Comparison of ENCODE assay signal across 10 mouse cellular contexts in genomic region chr11:3503755-3504693, GRCm38 (mm10). TPM values are rescaled to one million over a fixed set of nuclear protein-coding genes. Genes with fewer than 3 reads are reported as not detected.
DNase-seq lines count a peak whose midpoint lies in the region; ATAC-seq and TF ChIP-seq lines count a peak whose summit lies in the region.
"Had no signal": no experiment of that assay in that cellular context is flagged by ENCODE, and none has a peak within 500 bp of the region (broad histone marks: within the 10 kb centered on the region; RNA-seq: fewer than 3 reads in every experiment).

No protein-coding gene starts in this region.

- no peaks in the 10 kb centered on the region for H3K36me3 ChIP-seq in liver, embryonic 15.5 days (replicated peaks)
- H3K36me3 ChIP-seq in forebrain, embryonic 16.5 days (ENCODE audit: control insufficient read depth, insufficient read depth): no peaks in the 10 kb centered on the region
- H3K36me3 ChIP-seq in neural tube, embryonic 13.5 days: no peaks in the 10 kb centered on the region

- ATAC-seq in liver, embryonic 15.5 days (ENCODE audit: insufficient read depth): no peak
- peak; percentile 18; the same call in 1 of the 2 replicates for ATAC-seq in forebrain, embryonic 16.5 days
- ATAC-seq in neural tube, embryonic 13.5 days (ENCODE audit: low read depth): peak; percentile 37; the same call in 1 of the 2 replicates

- no peaks in the 10 kb centered on the region; the same call in 1 of the 2 replicates for H3K4me1 ChIP-seq in liver, embryonic 15.5 days (replicated peaks)
- H3K4me1 ChIP-seq in forebrain, embryonic 16.5 days (replicated peaks; ENCODE audit: control insufficient read depth, insufficient read depth, low read length): no peaks in the 10 kb centered on the region
- peaks cover 10% of the 10 kb centered on the region for H3K4me1 ChIP-seq in neural tube, embryonic 13.5 days (replicated peaks)

- no peak for TF ChIP-seq CTCF in gastrocnemius, adult 2 months (IDR thresholded peaks at IDR 0.05)

- H3K9ac ChIP-seq in liver, embryonic 15.5 days: no peak overlapping the region
- H3K9ac ChIP-seq in forebrain, embryonic 16.5 days (replicated peaks; ENCODE audit: low read depth, low read length): peak overlapping the region; percentile 54
- H3K9ac ChIP-seq in neural tube, embryonic 13.5 days: peak overlapping the region; percentile 64

- H3K9me3 ChIP-seq in liver, embryonic 15.5 days (replicated peaks): no peaks in the 10 kb centered on the region
- H3K9me3 ChIP-seq in forebrain, embryonic 16.5 days (ENCODE audit: control insufficient read depth, low read length): no peaks in the 10 kb centered on the region
- no peaks in the 10 kb centered on the region for H3K9me3 ChIP-seq in neural tube, embryonic 13.5 days

- H3K27me3 ChIP-seq in liver, embryonic 15.5 days: no peaks in the 10 kb centered on the region
- H3K27me3 ChIP-seq in forebrain, embryonic 16.5 days (replicated peaks; ENCODE audit: control insufficient read depth, insufficient read depth, low read length): no peaks in the 10 kb centered on the region
- H3K27me3 ChIP-seq in neural tube, embryonic 13.5 days: no peaks in the 10 kb centered on the region

- intact Hi-C loops in gastrocnemius, adult 2 months (cut with DNase I): no loop called here

- peak overlapping the region; percentile 44 for H3K4me3 ChIP-seq in gastrocnemius, adult 2 months
- H3K4me3 ChIP-seq in liver, embryonic 15.5 days (replicated peaks): peak overlapping the region; percentile 26
- peak overlapping the region; percentile 37 for H3K4me3 ChIP-seq in forebrain, embryonic 16.5 days (replicated peaks; ENCODE audit: low read length)
- H3K4me3 ChIP-seq in neural tube, embryonic 13.5 days: peak overlapping the region; percentile 26

- peak overlapping the region; percentile 10; the same call in 1 of the 2 replicates for H3K4me2 ChIP-seq in liver, embryonic 15.5 days
- H3K4me2 ChIP-seq in forebrain, embryonic 16.5 days (ENCODE audit: low read length): peak overlapping the region; percentile 40
- peak overlapping the region; percentile 42 for H3K4me2 ChIP-seq in neural tube, embryonic 13.5 days

- WGBS in liver, embryonic 15.5 days (ENCODE audit: insufficient replicate concordance): 39% methylated on average over 11 of the region's 11 CpGs
- WGBS in forebrain, embryonic 16.5 days: 66% methylated on average over 11 of the region's 11 CpGs
- WGBS in neural tube, embryonic 13.5 days: 68% methylated on average over 11 of the region's 11 CpGs

- peak overlapping the region; percentile 58 for H3K27ac ChIP-seq in gastrocnemius, adult 2 months
- H3K27ac ChIP-seq in liver, embryonic 15.5 days (replicated peaks): no peak overlapping the region
- H3K27ac ChIP-seq in forebrain, embryonic 16.5 days (ENCODE audit: low read length): no peak overlapping the region
- no peak overlapping the region for H3K27ac ChIP-seq in neural tube, embryonic 13.5 days (replicated peaks)

- no peak for DNase-seq in gastrocnemius, adult 2 months
- no peak for DNase-seq in gastrocnemius, postnatal 4 days (ENCODE audit: low spot score in 2 of 2)
- no peak for DNase-seq in liver
- no peak for DNase-seq in c-Kit-positive CD71-positive TER-119-positive erythroid progenitor cells, embryonic 14.5 days (ENCODE audit: low spot score)
- DNase-seq in gastrocnemius, postnatal 10 days: no peak

RNA-seq across cellular contexts. Expression of gene Inpp5j, which starts 0.6 kb away (rescaled TPM):
- total RNA-seq in gastrocnemius, adult 2 months (2021): 1 to 10 TPM; 2.3 to 5.7 TPM
- total RNA-seq in gastrocnemius, postnatal 4 days (2021): 1 to 10 TPM in 1 of 2 experiments, under 1 TPM in 1; 0.65 to 1.5 TPM
- 0.89 and 0.90 TPM in 2 replicates for polyA plus RNA-seq in liver, embryonic 15.5 days (2015; fragmentation: Nextera tagmentation; extraction: Ambion mirVana)
- polyA plus RNA-seq in forebrain, embryonic 16.5 days (2015; fragmentation: Nextera tagmentation; extraction: Ambion mirVana): 2.9 and 4.9 TPM in 2 replicates
- 3.9 and 4.3 TPM in 2 replicates for polyA plus RNA-seq in neural tube, embryonic 13.5 days (2015; fragmentation: Nextera tagmentation; extraction: Ambion mirVana)
- total RNA-seq in gastrocnemius, postnatal 10 days (2021): 1 to 10 TPM; 1.8 to 2.2 TPM
- total RNA-seq: CH12.LX had no signal

RNA-seq across cellular contexts. Expression of gene Selenom, which starts 10.5 kb away (rescaled TPM):
- 10 to 100 TPM; 11.6 to 17.5 TPM for total RNA-seq in gastrocnemius, adult 2 months (2021)
- 10 to 100 TPM; 85.5 to 88.7 TPM for total RNA-seq in gastrocnemius, postnatal 4 days (2021)
- 9.9 and 10.5 TPM in 2 replicates for polyA plus RNA-seq in liver, embryonic 15.5 days (2015; fragmentation: Nextera tagmentation; extraction: Ambion mirVana)
- 39.5 and 52.0 TPM in 2 replicates for polyA plus RNA-seq in forebrain, embryonic 16.5 days (2015; fragmentation: Nextera tagmentation; extraction: Ambion mirVana)
- 75.0 and 83.6 TPM in 2 replicates for polyA plus RNA-seq in neural tube, embryonic 13.5 days (2015; fragmentation: Nextera tagmentation; extraction: Ambion mirVana)
- 10 to 100 TPM; 44.4 to 56.3 TPM for total RNA-seq in gastrocnemius, postnatal 10 days (2021)

RNA-seq across cellular contexts. Expression of gene Pla2g3, which starts 15.9 kb away (rescaled TPM):
- total RNA-seq in gastrocnemius, adult 2 months (2021): not detected
- under 1 TPM in 1 of 2 experiments, not detected in 1; 0.10 TPM for total RNA-seq in gastrocnemius, postnatal 4 days (2021)
- polyA plus RNA-seq in liver, embryonic 15.5 days (2015; fragmentation: Nextera tagmentation; extraction: Ambion mirVana): 0.06 and 0.07 TPM in 2 replicates
- polyA plus RNA-seq in forebrain, embryonic 16.5 days (2015; fragmentation: Nextera tagmentation; extraction: Ambion mirVana): 0.89 and 1.0 TPM in 2 replicates
- polyA plus RNA-seq in neural tube, embryonic 13.5 days (2015; fragmentation: Nextera tagmentation; extraction: Ambion mirVana): 0.58 and 0.61 TPM in 2 replicates
- under 1 TPM in 1 of 2 experiments, not detected in 1; 0.09 TPM for total RNA-seq in gastrocnemius, postnatal 10 days (2021)
- total RNA-seq: CH12.LX; gastrocnemius, adult 18-20 months had no signal

RNA-seq across cellular contexts. Expression of gene Smtn, which starts 36.4 kb away (rescaled TPM):
- total RNA-seq in gastrocnemius, adult 2 months (2021): 100 to 1,000 TPM in 1 of 2 experiments, 10 to 100 TPM in 1; 70.3 to 119 TPM
- total RNA-seq in gastrocnemius, postnatal 4 days (2021): 100 to 1,000 TPM; 283 to 313 TPM
- 12.7 and 12.9 TPM in 2 replicates for polyA plus RNA-seq in liver, embryonic 15.5 days (2015; fragmentation: Nextera tagmentation; extraction: Ambion mirVana)
- polyA plus RNA-seq in forebrain, embryonic 16.5 days (2015; fragmentation: Nextera tagmentation; extraction: Ambion mirVana): 17.7 and 20.9 TPM in 2 replicates
- polyA plus RNA-seq in neural tube, embryonic 13.5 days (2015; fragmentation: Nextera tagmentation; extraction: Ambion mirVana): 20.9 and 23.0 TPM in 2 replicates
- total RNA-seq in gastrocnemius, postnatal 10 days (2021): 100 to 1,000 TPM; 182 to 198 TPM

RNA-seq across cellular contexts. Expression of gene Rnf185, which starts 51.9 kb away (rescaled TPM):
- 10 to 100 TPM; 18.9 to 19.4 TPM for total RNA-seq in gastrocnemius, adult 2 months (2021)
- total RNA-seq in gastrocnemius, postnatal 4 days (2021): 10 to 100 TPM; 24.2 to 26.5 TPM
- polyA plus RNA-seq in liver, embryonic 15.5 days (2015; fragmentation: Nextera tagmentation; extraction: Ambion mirVana): 7.5 and 9.2 TPM in 2 replicates
- 42.6 and 43.2 TPM in 2 replicates for polyA plus RNA-seq in forebrain, embryonic 16.5 days (2015; fragmentation: Nextera tagmentation; extraction: Ambion mirVana)
- polyA plus RNA-seq in neural tube, embryonic 13.5 days (2015; fragmentation: Nextera tagmentation; extraction: Ambion mirVana): 40.8 and 41.8 TPM in 2 replicates
- total RNA-seq in gastrocnemius, postnatal 10 days (2021): 10 to 100 TPM; 19.6 to 21.3 TPM
